Mouse (Mus musculus) small intestine, adult 2 months (tissue): ENCODE measurements around the gene Cux2.

Experiments used
- CTCF ChIP-seq: fragments of 200-500 bp; IDR thresholded peaks from 2 replicates; pipeline ENCODE4 v1.5.1; 2012; ENCODE audit warnings: low read depth, mild to moderate bottlenecking, control low read depth, inconsistent platforms, low read length, moderate library complexity, mixed read lengths; ENCODE audit not compliant: insufficient replicate concordance, insufficient read length; ENCODE audit errors: extremely low read depth
- POLR2A ChIP-seq: fragments of 200-500 bp; IDR thresholded peaks from 2 replicates; pipeline ENCODE4 v1.6.1; 2012; ENCODE audit warnings: low read depth, mild to moderate bottlenecking, control low read depth, inconsistent platforms, low read length, moderate library complexity

DNA sequence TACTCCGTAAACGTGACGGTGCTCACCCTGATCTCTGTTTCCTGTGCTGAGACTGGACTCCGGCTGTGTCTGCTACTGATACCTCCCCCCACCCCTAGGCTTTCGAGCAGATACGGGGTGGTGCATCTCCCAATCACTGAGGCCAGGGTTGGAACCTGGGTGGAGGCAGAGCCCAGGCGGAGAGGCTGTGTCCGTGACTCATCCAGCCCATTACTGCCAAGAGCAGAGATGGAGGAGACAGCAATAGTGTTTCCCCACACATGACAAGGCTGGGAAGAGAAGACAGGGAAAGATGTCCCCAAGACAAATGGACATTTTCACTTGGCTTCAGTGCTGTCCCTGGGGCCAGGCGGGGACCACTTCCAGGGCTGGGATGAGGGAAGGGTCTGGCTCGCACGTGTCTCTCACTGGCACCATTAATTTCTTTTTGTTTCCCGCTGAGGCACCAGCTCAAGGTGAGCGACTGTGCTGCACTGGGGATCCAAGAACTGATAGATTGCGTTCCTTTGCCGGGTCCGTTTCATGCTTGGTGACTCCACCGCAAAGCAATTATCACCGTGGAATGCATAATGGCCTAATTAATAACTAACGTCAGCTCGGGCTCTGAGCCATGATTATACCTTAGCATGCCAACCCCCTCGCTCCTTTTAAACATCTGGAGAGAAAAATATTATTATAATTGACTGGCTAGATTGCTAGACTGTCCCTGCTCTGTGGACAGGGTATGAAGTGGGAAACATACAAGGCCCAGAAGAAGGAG, 140.5 kb downstream of the Cux2 start:
- TF ChIP-seq CTCF = no peak
- no peak for TF ChIP-seq POLR2A
